8 mouse cellular contexts compared by ENCODE assay signal in the genomic region with DNA sequence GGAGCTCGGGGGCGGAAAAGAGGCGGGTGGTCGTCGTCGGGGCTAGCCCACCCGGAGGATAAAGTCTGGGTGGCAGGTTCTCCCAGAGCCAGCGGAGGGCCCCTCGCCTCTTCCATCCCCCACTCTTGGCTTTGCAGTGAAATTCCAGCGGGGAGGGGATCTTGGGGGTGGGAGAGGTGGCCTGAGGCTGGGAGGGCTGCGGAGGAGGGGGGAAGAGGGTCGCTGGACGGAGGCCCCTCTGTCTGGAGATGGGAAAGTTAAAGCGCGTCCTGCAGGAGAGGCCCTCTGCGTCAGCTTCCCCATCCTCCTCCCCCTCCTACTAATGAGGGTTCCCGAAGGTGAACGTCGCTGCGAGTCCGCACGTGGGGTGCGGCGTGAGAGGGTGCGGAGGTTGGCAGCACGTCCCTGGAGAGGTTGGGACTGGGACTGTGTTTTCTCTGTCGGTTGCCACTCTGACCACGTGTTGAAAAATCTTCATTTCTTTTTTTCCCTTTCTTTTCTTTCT. TPM values are rescaled to one million over a fixed set of nuclear protein-coding genes. Genes with fewer than 3 reads are reported as not detected.
DNase-seq lines count a peak whose midpoint lies in the region; ATAC-seq and TF ChIP-seq lines count a peak whose summit lies in the region.

No protein-coding gene starts in this region.

- WGBS in forebrain, embryonic 15.5 days = 2% methylated on average over 28 of the region's 28 CpGs
- WGBS in intestine, embryonic 14.5 days = under 1% methylated on average over 28 of the region's 28 CpGs
- WGBS in liver, postnatal 0 days (ENCODE audit: insufficient replicate concordance) = under 1% methylated on average over 28 of the region's 28 CpGs
- WGBS in small intestine, adult 2 months = under 1% methylated on average over 28 of the region's 28 CpGs

- H3K4me3 ChIP-seq in forebrain, embryonic 15.5 days = peak overlapping the region; percentile 57
- H3K4me3 ChIP-seq in intestine, embryonic 14.5 days (ENCODE audit: low read depth, low read length) = peak overlapping the region; percentile 43
- peak overlapping the region; percentile 71 for H3K4me3 ChIP-seq in liver, postnatal 0 days (ENCODE audit: low read depth, low read length)
- peak overlapping the region; percentile 56 for H3K4me3 ChIP-seq in small intestine, adult 2 months (ENCODE audit: low read depth, low read length)

- TF ChIP-seq CTCF in liver, postnatal 0 days (IDR thresholded peaks at IDR 0.05; ENCODE audit: low read depth) = no peak
- no peak for TF ChIP-seq CTCF in small intestine, adult 2 months (IDR thresholded peaks at IDR 0.05; ENCODE audit: extremely low read depth, insufficient read length, insufficient replicate concordance, low read depth, low read length)

- H3K4me2 ChIP-seq in forebrain, embryonic 15.5 days (replicated peaks) = peak overlapping the region; percentile 83
- H3K4me2 ChIP-seq in intestine, embryonic 14.5 days (ENCODE audit: low read length) = peak overlapping the region; percentile 93
- H3K4me2 ChIP-seq in liver, postnatal 0 days (ENCODE audit: low read depth, low read length) = peak overlapping the region; percentile 96

- TF ChIP-seq POLR2A in small intestine, adult 2 months (IDR thresholded peaks at IDR 0.05; ENCODE audit: low read depth, low read length) = 0 out of 2 replicates have a peak, but pooled peaks have one; percentile 13

- peaks cover 40% of the 10 kb centered on the region for H3K27me3 ChIP-seq in forebrain, embryonic 15.5 days
- H3K27me3 ChIP-seq in intestine, embryonic 14.5 days (replicated peaks; ENCODE audit: control insufficient read depth, insufficient read depth, low read length) = no peaks in the 10 kb centered on the region
- H3K27me3 ChIP-seq in liver, postnatal 0 days (ENCODE audit: insufficient read depth, low read length) = peaks cover 88% of the 10 kb centered on the region
- H3K27me3 ChIP-seq in small intestine, adult 2 months (ENCODE audit: control insufficient read depth, insufficient read depth, low read length) = peaks cover 38% of the 10 kb centered on the region

- peaks cover 67% of the 10 kb centered on the region for H3K4me1 ChIP-seq in forebrain, embryonic 15.5 days
- peaks cover 13% of the 10 kb centered on the region for H3K4me1 ChIP-seq in intestine, embryonic 14.5 days (replicated peaks; ENCODE audit: control insufficient read depth, insufficient read depth, low read length)
- H3K4me1 ChIP-seq in liver, postnatal 0 days (ENCODE audit: insufficient read depth) = peaks cover 42% of the 10 kb centered on the region
- H3K4me1 ChIP-seq in small intestine, adult 2 months (ENCODE audit: control insufficient read depth, insufficient read depth, insufficient read length, low read length) = peaks cover 26% of the 10 kb centered on the region

- peak overlapping the region; percentile 45; the same call in 1 of the 2 replicates for H3K9ac ChIP-seq in forebrain, embryonic 15.5 days (replicated peaks)
- peak overlapping the region; percentile 53 for H3K9ac ChIP-seq in intestine, embryonic 14.5 days (ENCODE audit: low read length)
- H3K9ac ChIP-seq in liver, postnatal 0 days (replicated peaks) = 0 out of 2 replicates have a peak overlapping the region, but pooled peaks have one; percentile 8

- no peak for ATAC-seq in forebrain, embryonic 15.5 days (replicated peaks)
- 0 out of 2 replicates have a peak, but pooled peaks have one; percentile 7 for ATAC-seq in intestine, embryonic 14.5 days (replicated peaks; ENCODE audit: low FRiP score, low TSS enrichment, low read depth)
- no peak for ATAC-seq in liver, postnatal 0 days
- ATAC-seq in granulocyte monocyte progenitor cell, adult 5-6 weeks (replicated peaks; ENCODE audit: poor library complexity, severe bottlenecking) = no peak

- no peak for TF ChIP-seq EP300 in liver, postnatal 0 days (IDR thresholded peaks at IDR 0.05; ENCODE audit: low read depth)

- DNase-seq in CD4-positive helper T cell, adult 2 months (ENCODE audit: low read depth, low spot score) = peak; percentile 68
- peak; percentile 89 to 94 for DNase-seq in adrenal gland, adult (ENCODE audit: inconsistent age in 2 of 2, low spot score in 1 of 2)
- DNase-seq in intestine, embryonic 14.5 days (ENCODE audit: low spot score) = peak; percentile 82
- DNase-seq in liver, postnatal 0 days = no peak
- DNase-seq in cerebellum, adult 9-10 months = no peak

- no peak overlapping the region for H3K27ac ChIP-seq in forebrain, embryonic 15.5 days (replicated peaks)
- peak overlapping the region; percentile 95 for H3K27ac ChIP-seq in intestine, embryonic 14.5 days (ENCODE audit: low read depth)
- H3K27ac ChIP-seq in liver, postnatal 0 days (ENCODE audit: low read depth) = no peak overlapping the region
- no peak overlapping the region for H3K27ac ChIP-seq in small intestine, adult 2 months (ENCODE audit: insufficient read depth, low read depth, low read length)

- H3K36me3 ChIP-seq in forebrain, embryonic 15.5 days = no peaks in the 10 kb centered on the region
- H3K36me3 ChIP-seq in intestine, embryonic 14.5 days (ENCODE audit: control insufficient read depth, insufficient read depth, low read length) = peaks cover 2% of the 10 kb centered on the region; the same call in 1 of the 2 replicates
- H3K36me3 ChIP-seq in liver, postnatal 0 days (replicated peaks; ENCODE audit: insufficient read depth, low read length) = no peaks in the 10 kb centered on the region
- no peaks in the 10 kb centered on the region; the same call in 1 of the 2 replicates for H3K36me3 ChIP-seq in small intestine, adult 2 months (ENCODE audit: control insufficient read depth, insufficient read depth, low read length)

- H3K9me3 ChIP-seq in forebrain, embryonic 15.5 days = no peaks in the 10 kb centered on the region
- H3K9me3 ChIP-seq in intestine, embryonic 14.5 days (ENCODE audit: control insufficient read depth, low read length) = no peaks in the 10 kb centered on the region
- H3K9me3 ChIP-seq in liver, postnatal 0 days (ENCODE audit: low read length) = no peaks in the 10 kb centered on the region

RNA-seq across cellular contexts. Expression of gene Ccnd2, which starts 1.4 kb away (rescaled TPM):
- 1,282 and 1,421 TPM in 2 replicates for polyA plus RNA-seq in forebrain, embryonic 15.5 days (2015; fragmentation: Nextera tagmentation; extraction: Ambion mirVana)
- polyA plus RNA-seq in intestine, embryonic 14.5 days (2014; fragmentation: Nextera tagmentation; extraction: Ambion mirVana) = 1,100 and 1,123 TPM in 2 replicates
- 35.7 and 38.4 TPM in 2 replicates for polyA plus RNA-seq in liver, postnatal 0 days (2015; fragmentation: Nextera tagmentation; extraction: Ambion mirVana)
- polyA plus RNA-seq in small intestine, adult 2 months (2012; rRNA removed) = 17.5 and 42.9 TPM in 2 replicates
- 125 and 390 TPM in 2 replicates for total RNA-seq in granulocyte monocyte progenitor cell, adult 5-6 weeks (2014; fragmentation: Nextera tagmentation)
- total RNA-seq in granulocyte monocyte progenitor cell, adult 5-6 weeks (2017) = 51.6 and 54.8 TPM in 2 replicates

RNA-seq across cellular contexts. Expression of gene Tigar, which starts 44.0 kb away (rescaled TPM):
- polyA plus RNA-seq in forebrain, embryonic 15.5 days (2015; fragmentation: Nextera tagmentation; extraction: Ambion mirVana) = 9.2 and 10.0 TPM in 2 replicates
- polyA plus RNA-seq in intestine, embryonic 14.5 days (2014; fragmentation: Nextera tagmentation; extraction: Ambion mirVana) = 4.4 and 5.3 TPM in 2 replicates
- polyA plus RNA-seq in liver, postnatal 0 days (2015; fragmentation: Nextera tagmentation; extraction: Ambion mirVana) = 0.88 and 1.2 TPM in 2 replicates
- 1.3 and 1.7 TPM in 2 replicates for polyA plus RNA-seq in small intestine, adult 2 months (2012; rRNA removed)
- total RNA-seq in granulocyte monocyte progenitor cell, adult 5-6 weeks (2014; fragmentation: Nextera tagmentation) = 10.7 and 11.6 TPM in 2 replicates
- total RNA-seq in granulocyte monocyte progenitor cell, adult 5-6 weeks (2017) = 12.8 and 18.5 TPM in 2 replicates

Comparison
In these comparisons a context has a peak if more than half of its experiments do, and no peak if none do; other contexts are left out.
1. DNase-seq: peak in CD4-positive helper T cell, adult 2 months (single experiment), adrenal gland, adult (2 of 2) and intestine, embryonic 14.5 days (single experiment); none in liver, postnatal 0 days (single experiment) and cerebellum, adult 9-10 months (single experiment).
2. RNA of gene Ccnd2, which starts 1.4 kb away (polyA plus RNA-seq): 1,282 to 1,421 TPM in forebrain, embryonic 15.5 days and 1,100 to 1,123 TPM in intestine, embryonic 14.5 days; 17.5 to 42.9 TPM in small intestine, adult 2 months and 35.7 to 38.4 TPM in liver, postnatal 0 days; every median in the first group is over 10 times any median in the second.
3. Peak in every context shown above with its lines, with median percentiles within 50 percentile points of each other: H3K4me2 ChIP-seq, H3K4me3 ChIP-seq and H3K9ac ChIP-seq.